Mouse (Mus musculus) adrenal gland, postnatal 14 days (tissue): ENCODE results near the gene Dennd6a. TPM values are rescaled to one million over a fixed set of nuclear protein-coding genes. Genes with fewer than 3 reads are reported as not detected.

Experiments used
- microRNA-seq, 2 experiments: library from miRNA; unstranded; fragments of <30 nt; microRNA quantifications; one replicate each; pipeline ENCODE4 v1.2.0; 2021
- total RNA-seq: library from RNA; stranded (reverse); gene quantifications from 2 replicates; pipeline ENCODE4 v1.2.3, GENCODE M21; 2021

Dennd6a gene
- total RNA-seq, 1 experiment from 2014 or later = 32.5 TPM

Small RNA genes within 50 kb of the gene (microRNA-seq; reads per million reads assigned to microRNA genes)
- gene Mir7672 = 0.43 to 0.76 reads per million in 2 experiments

Other genes starting within 250 kb of the Dennd6a start
- 105 and 107 TPM in 2 replicates for gene Slmap, start 38.9 kb upstream of the Dennd6a start, total RNA-seq
- gene Arf4, start 64.2 kb downstream of the Dennd6a start, total RNA-seq = 190 and 198 TPM in 2 replicates
- 9.0 and 10.1 TPM in 2 replicates for gene Pde12, start 96.0 kb downstream of the Dennd6a start, total RNA-seq
- gene Dnah12, start 119.4 kb downstream of the Dennd6a start, total RNA-seq = not detected in 2 replicates